Mouse (Mus musculus): ENCODE data around the gene Nus1.

The Nus1 gene

DNA sequence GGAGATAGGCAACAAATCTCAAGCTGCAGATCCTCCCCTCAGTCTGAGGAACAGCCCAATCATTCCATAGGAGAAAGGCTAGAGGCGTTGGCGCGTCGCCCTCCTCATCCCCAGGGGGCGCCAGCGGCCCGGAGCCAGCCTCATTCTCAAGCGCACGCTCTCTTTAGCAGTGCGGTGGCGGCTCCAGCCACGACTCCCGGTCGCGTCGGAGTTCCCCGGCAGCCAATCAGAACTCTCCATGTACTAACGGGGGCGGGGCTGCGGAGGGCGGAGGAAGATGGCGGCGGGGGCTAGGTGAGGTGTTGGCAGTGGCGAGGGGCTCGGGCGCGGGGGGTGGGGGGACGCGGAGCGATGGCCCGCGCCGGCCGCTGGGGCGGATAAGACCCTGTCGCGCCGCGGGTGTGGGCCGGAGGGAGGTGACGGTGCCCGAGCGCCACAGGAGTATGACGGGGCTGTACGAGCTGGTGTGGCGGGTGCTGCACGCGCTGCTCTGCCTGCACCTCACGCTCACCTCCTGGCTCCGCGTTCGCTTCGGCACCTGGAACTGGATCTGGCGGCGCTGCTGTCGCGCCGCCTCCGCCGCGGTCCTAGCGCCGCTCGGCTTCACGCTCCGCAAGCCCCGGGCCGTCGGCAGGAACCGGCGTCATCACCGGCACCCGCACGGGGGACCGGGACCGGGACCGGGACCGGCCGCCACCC, at the start of gene Nus1:
Gene Nus1, plus strand, starts transcription at position 249 of the 699 bp plus-strand sequence.
- peak; percentile 98 for DNase-seq

DNA sequence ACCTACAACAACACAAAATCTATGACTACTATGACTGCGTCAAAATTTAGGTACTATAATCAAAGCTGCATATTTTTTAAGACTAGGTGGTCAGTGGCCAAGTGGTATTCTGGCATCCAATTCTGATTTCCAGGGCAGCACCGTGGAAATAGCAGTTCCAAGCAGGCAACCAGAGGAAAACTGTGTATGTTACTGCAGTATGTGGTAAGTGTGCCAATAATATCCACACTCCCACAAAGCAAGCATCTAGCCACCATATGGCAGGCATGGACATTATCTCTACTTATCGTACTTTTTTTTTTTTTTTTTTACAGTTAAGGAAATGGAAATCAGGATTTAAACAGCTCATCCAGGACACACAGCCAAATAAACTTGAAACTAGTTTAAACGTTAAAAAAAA, 49.0 kb upstream of the Nus1 start:
- DNase-seq: no peak

DNA sequence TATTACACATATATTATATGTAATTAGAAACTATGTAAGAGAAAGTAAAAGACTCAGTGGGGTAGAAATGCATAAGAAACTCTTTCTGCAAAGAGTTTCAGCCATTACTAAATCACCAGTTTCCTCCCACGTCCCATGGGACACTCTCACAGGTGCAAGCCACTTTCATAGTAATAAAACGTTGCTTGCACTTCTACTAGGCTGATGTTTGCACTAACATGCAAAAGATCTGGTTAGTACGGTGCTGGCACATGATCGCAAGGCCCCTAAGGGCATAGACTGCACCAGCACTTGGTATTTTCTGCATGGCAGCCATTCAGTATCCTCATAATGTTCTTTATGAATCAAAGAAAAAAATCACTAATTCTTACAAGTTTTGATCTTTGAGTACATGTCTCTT, 43.5 kb upstream of the Nus1 start:
- no peak for DNase-seq

DNA sequence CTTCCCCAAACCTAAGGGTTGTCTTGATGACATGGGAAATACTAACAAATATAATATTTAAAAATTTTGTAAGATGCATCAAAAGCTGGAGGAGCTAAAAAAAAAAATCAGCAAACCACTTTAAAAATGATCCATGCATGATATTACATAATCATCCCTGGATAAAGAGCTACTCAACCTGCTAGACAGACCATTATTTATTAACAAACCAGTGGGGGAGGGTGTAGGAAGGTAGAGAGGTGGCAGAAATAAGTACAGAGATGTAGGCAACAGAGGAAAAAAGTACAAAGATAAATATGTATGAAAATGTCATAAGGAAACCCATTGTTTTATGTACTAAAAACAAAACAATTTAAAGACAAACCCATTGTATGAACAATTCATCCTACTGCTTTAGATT, 42.7 kb upstream of the Nus1 start:
- DNase-seq: no peak

DNA sequence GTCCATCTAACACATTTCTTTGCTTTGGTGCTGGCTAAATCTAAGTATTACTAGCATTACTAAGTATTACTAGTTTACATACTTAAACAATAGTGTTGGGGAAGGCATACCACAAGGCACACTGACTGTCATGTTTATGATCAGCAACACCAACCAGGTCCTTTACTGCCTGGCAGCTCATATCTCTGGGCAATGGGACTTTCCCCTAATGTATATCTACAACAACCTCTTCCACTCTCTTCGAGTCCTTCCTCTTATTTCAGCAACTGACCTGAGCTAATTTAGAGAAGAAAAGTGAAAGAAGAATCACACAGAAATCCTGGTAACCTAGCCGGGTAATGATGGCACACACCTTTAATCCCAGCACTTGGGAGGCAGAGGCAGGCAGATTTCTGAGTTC, 40.9 kb upstream of the Nus1 start:
- no peak for DNase-seq

DNA sequence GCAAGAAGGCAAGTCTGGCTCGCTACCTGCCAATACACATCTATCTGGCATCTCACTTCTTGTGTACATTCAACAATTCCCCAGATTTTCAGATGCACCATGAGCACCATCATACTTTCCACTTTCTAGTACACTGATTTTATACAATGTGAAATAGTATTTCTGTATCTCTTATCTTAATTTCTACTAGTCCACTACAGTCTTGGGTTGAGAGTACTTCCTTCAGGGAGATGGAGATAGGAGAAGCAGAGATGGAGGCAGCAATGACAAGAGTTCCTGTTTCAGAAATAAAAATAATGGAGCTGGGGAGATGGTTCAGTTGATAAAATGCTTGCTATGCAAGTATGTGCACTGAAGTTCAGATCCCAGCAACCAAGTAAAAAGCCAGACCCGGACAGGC, 39.5 kb upstream of the Nus1 start:
- no peak for DNase-seq

DNA sequence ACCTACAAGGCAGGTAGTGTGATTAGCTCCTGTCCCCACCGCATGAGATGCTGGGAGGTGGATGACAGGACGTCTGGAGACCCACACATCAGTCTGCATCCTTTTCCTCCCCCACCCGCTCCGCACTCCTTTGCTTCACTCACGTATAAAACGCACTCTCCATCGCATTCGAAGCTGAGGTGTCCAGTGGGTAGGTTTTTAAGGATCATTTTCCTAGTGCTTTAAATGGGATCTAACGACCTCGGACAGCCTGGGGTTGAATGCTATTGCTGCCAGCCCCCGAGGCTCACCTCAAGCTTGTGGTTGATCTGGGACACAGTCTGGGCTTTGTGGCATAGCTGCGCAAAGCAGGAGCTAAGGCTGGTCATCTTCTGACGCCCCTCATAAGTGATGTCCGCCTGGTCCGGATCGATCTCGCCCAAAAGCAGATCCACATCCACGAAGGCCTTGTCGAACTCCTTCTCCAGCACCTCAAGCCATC, 36.0 kb upstream of the Nus1 start:
- DNase-seq: no peak

DNA sequence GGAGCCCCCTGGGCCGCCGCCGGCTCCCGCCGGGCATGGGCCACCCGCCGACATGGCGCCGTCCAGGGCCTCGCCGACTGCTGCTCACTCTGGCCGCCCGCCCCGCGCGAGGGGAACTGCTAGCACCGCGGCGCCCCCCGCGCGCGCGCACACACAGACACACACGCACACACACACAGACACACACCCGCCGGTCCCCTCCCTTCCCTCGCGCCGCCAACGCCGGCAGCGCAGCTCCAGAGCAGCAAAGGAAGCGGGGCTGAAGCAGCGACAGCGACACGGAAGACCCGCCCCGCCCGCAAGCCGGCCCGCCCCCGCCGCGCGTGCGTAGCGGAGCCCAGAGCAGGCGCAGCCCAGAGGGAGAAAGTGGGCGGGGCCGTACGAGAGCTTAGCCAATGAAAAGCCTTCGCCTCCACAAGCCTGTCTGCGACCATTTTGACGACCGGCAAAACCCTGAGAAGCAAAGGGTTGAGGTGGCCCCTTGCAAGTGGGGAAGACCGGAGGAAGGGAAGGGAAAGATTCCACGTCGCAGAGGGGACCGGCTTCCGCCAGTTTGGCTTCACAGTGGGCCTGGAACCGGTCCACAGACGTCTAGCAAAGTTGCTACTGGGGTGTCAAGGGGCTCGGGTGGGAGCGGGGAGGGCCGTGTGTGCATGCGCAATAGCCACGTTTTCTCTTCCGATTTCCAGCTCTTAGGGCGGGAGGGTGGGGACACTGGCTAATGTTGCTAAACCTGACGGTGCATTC, 35.3 kb upstream of the Nus1 start, which contains the start of gene Gopc:
Gene Gopc, minus strand, starts transcription at position 280 of the 747 bp plus-strand sequence.
- DNase-seq: peak; percentile 99

DNA sequence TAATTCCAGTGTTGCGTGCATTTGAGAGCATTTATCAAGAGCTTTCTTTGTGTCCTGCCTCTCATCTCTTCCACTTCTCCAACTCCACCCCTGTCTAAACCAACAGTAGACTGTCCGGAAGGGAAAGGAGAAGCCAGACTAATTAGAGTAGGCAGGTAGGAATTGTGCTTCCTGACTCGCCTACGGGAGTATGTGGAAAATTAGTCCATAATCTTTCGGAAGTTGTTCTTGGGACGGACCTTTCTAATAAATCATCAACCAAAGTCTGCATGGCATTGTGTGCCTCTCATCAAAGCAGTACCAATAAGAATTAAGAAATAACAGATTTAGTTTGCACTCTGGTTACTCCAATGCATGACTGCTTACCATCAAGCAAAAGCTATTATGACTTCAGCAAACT, 34.3 kb upstream of the Nus1 start:
- DNase-seq: no peak

DNA sequence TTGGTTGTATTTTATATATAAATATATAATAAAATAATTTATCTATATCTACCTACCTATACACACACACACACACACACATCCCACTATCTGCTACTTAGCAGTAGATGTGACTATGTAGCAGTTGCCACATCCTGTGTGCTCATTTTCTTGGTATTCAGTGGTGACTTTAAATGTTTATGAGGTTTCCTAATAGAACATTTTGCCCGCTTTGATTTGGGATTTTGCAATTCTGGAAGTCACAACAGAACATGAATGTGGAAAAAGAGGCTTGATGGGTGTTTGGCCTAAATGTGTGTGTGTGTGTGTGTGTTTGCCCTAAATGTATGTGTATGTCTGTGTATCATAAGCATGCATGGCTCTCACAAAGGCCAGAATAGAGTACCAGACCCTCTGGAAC, 33.8 kb upstream of the Nus1 start:
- no peak for DNase-seq

DNA sequence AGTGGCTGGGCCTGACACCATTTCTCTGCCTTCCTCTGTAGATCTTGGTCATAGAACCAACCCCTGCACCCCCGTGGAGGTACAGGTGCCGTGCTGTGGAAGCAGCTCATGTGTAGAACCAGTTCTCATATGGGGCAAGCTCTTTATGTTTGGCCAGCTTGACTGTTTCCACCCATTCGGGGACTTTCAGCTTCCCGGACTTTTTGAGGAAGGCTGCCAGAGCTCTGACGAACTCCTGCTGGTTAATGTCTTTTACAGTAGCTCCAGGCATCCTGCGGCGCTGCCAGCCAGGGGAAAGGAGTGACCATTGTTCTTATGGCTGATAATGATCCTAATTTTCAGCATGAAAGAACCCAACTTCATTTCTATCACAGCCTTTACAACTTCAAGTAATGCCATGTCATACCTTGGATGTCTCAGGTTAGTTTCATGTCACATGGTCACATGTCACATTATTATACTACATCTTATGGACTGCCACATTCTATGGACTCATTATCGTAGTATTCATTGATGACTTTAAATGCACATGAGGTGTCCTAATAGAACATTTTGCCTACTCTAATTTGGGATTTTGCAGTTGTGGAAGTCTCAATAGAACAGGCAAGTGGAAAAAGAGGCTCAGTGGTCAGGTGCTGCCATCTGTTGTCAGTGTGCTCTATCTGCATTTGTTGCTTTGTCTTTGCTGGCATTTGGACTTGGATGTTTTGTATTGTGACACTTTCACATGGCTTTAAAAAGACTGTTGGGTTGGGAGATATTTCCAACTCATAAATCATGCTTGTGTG, 32.3 kb upstream of the Nus1 start:
- peak; percentile 66 for DNase-seq

DNA sequence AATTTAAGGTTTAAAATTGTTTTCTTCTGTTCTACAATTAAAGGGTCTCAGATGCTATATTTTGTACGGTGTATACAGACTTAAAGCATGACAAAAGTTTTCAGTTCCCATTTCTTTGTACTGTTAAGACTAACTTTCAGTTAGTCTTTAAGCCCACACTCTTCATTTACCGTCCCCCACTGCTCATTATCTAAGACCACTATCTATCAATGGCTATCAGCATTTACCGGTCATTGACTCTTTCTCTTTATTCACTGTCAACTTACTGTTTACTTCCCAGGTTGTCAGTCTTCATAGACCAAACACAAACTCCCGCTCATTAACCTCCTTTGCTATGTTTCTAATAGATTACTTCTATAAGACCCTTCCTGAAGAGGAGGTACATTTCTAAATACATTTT, 30.2 kb upstream of the Nus1 start:
- DNase-seq: no peak

DNA sequence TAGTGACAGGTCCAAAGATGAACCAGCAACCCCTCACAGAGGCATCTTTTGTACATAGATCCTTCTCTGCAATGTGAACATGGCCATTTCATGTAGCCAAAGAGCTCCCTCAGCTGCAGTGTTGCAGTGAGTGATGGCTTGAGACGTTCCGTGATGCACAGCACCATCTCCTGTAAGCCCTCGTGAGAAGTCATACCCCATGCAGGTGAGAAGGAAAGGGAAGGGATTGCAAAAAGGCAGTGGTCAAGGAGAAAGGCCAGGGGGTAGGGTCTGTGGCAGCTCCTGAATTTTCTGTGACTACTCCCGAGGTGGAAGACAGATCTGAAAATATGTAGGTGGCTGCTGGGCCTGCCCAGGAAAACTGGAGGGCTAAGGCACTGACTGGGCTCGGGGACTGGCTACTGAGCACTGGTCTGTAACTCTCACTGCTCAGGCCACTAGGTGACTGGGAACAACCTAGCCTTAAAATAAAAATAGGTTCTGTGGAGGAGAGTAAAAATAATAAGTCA, 28.4 kb upstream of the Nus1 start, which contains the start of gene Nepn:
Gene Nepn, plus strand, starts transcription at position 51 of the 509 bp plus-strand sequence.
- DNase-seq: no peak

DNA sequence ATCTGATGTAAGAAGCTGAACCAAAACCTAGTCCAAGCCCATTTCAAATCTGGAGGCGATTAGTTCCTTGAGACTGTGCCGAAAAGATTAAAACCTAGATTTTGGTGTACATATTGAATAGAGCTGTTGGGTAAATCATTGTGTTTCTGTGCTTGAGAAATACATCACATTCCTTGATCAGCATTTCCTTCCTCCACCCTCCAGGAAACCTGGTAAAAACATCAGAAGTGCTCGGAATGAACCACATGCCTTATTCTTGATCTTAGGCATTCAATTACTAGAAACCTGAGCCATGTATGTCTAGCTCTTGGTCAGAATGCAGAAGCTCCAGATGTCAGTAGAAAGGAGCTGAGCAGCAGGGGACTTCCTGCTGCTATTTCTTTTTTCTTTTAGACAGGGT, 27.9 kb upstream of the Nus1 start:
- DNase-seq: no peak

DNA sequence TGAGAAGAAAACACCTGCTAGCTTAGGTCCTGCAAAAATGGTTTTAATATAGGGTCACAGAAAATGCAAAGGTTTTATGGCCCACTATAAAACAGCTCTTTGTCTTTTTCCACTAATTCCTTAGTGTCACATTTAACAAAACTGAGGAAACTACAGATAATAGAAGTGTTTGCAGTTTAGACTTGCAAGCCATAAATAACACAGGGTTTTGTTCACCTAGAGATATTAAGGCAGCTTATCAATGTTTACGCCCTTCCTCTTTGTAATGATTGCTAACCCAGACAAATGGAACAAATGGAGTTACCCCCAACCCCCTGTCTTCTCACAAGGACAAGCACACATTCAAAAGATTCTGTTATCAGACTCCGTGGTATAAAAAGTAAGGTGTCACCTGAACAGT, 26.1 kb upstream of the Nus1 start:
- no peak for DNase-seq

DNA sequence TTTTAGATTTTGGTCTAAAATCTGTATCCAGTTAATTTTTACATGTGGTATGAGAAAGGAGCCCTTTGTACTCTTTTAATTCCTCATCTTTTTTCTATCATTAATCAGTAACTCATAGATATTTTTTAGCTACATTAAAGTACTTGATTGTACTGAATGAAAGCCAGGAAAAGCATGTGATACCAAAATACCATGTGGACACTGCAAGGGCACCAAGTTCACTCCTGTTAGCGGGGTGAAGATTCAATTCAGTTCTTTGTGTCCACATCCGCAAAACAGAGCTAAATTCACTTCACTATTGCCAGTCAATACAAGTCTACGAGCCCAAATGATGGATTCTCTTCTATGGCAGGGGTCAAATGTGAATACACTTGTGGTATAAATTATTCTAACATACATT, 20.7 kb upstream of the Nus1 start:
- peak; percentile 55 for DNase-seq

DNA sequence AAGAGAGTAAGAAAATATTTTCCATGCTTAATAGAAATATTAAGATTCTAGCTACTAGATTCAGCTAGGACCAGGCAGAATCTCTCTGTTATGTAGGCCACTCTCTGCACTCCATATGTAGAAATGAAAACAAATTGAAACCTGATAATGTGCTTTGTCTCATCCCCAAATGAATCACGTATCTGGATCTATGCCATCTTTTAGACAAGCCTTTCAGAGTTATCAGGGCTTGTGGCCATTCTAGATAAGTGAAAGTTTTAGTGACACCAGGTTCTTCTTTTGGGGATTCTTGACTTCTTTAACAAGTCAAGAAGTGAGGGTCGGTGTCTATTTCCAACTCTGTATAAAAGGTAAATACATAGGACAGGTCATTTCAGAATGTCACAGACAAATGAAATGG, 18.6 kb upstream of the Nus1 start:
- no peak for DNase-seq

DNA sequence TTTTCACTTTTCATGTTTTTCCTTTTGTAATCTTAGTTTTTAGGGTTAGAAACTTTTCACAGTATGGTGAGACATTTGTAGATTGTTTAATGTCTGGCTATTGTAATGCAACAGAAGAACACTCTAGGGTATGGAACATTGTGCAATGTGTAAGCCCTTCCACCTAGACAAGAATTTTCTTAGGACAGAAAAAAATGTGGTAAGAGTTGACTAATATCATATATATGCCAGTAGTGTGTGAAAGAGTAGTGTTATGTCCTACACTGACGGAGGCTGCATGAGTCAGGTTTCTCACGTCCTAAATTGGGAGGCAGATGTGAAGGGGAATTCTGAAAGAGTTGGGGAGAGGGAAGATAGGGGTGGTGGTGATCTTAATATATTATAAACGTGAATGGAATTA, 17.6 kb upstream of the Nus1 start:
- DNase-seq: no peak

DNA sequence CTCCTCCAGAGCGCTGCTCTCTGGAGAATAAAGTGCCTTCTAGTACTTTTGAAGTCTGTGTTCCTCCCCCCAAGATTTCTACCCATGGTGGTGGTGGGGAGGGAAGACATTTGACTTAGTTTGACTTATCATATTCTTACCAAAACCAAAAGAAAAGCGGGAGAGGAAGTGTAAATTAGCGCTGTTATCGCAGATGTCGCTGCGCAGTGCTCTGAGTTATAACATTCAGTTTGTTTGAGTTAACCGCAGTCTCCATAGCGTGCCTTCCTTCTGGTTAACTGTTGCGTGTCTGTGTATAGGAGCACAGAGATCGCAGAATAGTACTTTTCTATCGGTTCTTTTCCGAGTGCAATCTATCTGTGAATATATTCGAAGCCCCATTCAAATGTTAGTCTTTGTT, 12.2 kb upstream of the Nus1 start:
- no peak for DNase-seq

DNA sequence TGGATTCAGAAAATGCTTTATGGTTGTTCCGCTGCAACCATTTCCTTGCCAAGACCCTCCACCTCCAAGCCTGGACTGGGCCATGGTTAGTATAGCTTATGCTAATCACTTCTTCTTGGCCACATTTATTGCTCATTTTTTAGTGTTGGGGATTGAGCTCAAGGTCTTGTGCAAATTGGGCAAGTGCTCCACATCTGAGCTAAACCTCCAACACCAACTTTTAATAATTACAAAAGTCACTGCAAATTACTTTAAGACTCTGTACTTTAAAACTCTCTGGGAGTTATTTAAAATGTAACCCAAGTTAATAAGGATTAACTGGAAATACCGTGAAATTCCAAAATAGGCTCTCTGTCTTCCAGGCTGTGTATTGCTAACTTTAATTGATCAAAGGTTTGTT, 9.8 kb upstream of the Nus1 start:
- DNase-seq: no peak

DNA sequence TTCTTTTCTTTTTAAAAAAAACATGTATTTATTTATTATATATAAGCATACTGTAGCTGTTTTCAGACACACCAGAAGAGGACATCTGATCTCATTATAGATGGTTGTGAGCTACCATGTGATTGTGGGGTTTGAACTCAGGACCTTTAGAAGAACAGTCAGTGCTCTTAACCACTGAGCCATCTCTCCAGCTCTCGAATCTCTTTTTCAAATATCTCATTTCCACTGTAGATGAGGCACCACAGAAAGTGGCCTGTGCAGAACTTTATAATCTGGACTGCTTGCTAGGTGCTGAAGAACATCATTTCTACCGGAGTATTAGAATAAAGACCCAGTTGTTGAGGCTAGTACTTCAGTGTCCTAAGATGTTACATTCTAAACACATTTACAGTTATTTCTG, 2.3 kb upstream of the Nus1 start:
- DNase-seq: no peak

DNA sequence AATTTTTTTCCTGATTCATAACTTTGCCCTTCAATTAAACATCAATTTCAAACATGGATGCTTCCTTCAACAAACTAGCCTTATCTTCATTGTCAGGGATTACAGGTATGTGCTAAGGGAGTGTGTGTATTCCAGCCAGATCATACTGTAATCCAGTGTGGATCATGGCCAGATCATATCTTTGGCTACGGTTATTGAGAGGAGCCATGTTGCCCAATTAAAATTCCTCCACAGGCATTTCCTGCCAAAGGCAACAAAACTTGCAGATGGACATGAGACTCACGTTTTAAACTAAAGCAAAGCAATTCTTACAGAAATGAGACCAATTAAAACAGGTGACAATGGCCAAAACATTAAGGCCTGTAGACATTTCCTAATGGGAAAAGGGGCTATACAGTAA, 889 bp upstream of the Nus1 start:
- DNase-seq: no peak
